Mouse (Mus musculus): ENCODE measurements around the gene Hemgn. TPM values are rescaled to one million over a fixed set of nuclear protein-coding genes. Genes with fewer than 3 reads are reported as not detected.

The Hemgn gene
- total RNA-seq (2012; rRNA removed): 7.4 and 11.8 TPM in 2 replicates
- polyA plus RNA-seq (2012; ENCODE audit: insufficient read depth in 1 of 2, insufficient read length in 2 of 2, low read depth in 1 of 2, low replicate concordance in 2 of 2, missing spikeins in 1 of 2): 10 to 100 TPM in 1 of 2 experiments, not detected in 1; 19.9 TPM

DNA sequence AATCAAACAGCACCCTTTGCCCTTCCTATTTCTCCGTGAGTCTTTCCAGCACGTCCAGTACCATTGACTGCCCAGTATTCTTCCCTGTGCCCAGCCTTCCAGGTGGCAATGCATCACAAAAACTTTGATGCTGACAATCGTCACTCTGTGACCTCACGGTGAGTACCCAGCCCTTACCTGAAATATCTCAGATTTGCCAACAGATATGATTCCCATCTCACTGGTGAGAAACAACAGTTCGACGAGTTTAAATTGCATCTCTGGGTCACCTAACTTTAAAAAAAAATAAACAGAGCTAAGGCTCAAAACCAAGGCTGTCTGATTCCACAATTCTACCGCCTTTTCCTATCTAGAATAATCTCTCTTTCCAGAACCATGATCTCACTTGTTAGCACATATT is at the start of gene Hemgn:
Gene Hemgn (minus strand): TSS at position 101 of the 400 bp plus-strand sequence.
- no peak for DNase-seq (ENCODE audit: low read depth, low spot score)
- Histone ChIP-seq H3K9me3 (replicated peaks; ENCODE audit: insufficient read depth, low read length) (no peaks in the 10 kb centered on the region), H3K27me3 (ENCODE audit: control insufficient read depth in 1 of 2, insufficient read depth in 2 of 2, low read length in 2 of 2) (no peaks in the 10 kb centered on the region), H3K36me3 (ENCODE audit: control insufficient read depth in 1 of 2, insufficient read depth in 2 of 2, low read length in 2 of 2) (peaks cover 0 to 23% of the 10 kb centered on the region in 2 experiments; a peak in 2 of 4 replicates), H3K79me2 (ENCODE audit: control insufficient read depth, insufficient read depth, low read length, poor library complexity) (no peaks in the 10 kb centered on the region; the same call in 1 of the 2 replicates), H3K4me1 (ENCODE audit: control insufficient read depth in 1 of 2, insufficient read depth in 2 of 2, low read length in 2 of 2) (peaks cover 18 to 33% of the 10 kb centered on the region in 2 experiments), H3K27ac (ENCODE audit: control insufficient read depth, low read depth, low read length) (no peak within 1 kb of the TSS), H3K4me3 (ENCODE audit: control insufficient read depth in 1 of 2, insufficient read depth in 1 of 2, low read depth in 2 of 2, low read length in 2 of 2) (no peak within 1 kb of the TSS), H3K9ac (ENCODE audit: control insufficient read depth, low read depth, low read length, poor library complexity, severe bottlenecking) (no peak within 1 kb of the TSS)
- no peak for TF ChIP-seq TBP (IDR thresholded peaks at IDR 0.05; ENCODE audit: low read depth, low read length)

DNA sequence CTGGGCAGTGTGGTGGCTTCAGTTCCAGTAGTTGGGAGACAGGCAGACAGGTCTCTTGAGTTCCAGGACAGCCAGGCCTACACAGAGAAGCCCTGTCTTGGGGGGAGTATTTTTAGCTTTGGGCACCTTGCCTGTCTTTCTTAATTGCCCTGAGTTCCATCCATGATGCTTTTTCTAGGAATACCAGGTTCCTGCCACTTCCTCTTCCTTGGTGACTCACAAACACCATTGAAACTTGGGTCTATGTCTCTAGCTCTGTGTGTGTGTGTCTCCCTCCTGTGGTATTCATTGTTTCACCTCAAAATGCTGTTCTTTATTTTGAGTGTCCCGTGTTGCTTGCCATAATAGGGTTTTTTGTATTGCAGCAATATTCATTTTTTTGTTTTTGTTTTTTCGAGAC is 45.1 kb upstream of the Hemgn start:
- H3K27ac ChIP-seq (ENCODE audit: control insufficient read depth, low read depth, low read length): no peak overlapping the region
- H3K4me3 ChIP-seq (ENCODE audit: control insufficient read depth in 1 of 2, insufficient read depth in 1 of 2, low read depth in 2 of 2, low read length in 2 of 2): no peak overlapping the region
- no peak overlapping the region for H3K9ac ChIP-seq (ENCODE audit: control insufficient read depth, low read depth, low read length, poor library complexity, severe bottlenecking)
- peaks cover 83% of the 10 kb centered on the region for H3K79me2 ChIP-seq (ENCODE audit: control insufficient read depth, insufficient read depth, low read length, poor library complexity)
- no peaks in the 10 kb centered on the region for H3K9me3 ChIP-seq (replicated peaks; ENCODE audit: insufficient read depth, low read length)
- peaks cover 19 to 24% of the 10 kb centered on the region in 2 experiments for H3K4me1 ChIP-seq (ENCODE audit: control insufficient read depth in 1 of 2, insufficient read depth in 2 of 2, low read length in 2 of 2)
- TF ChIP-seq ZNF384 (IDR thresholded peaks at IDR 0.05; ENCODE audit: low read depth, low read length) (no peak), MXI1 (IDR thresholded peaks at IDR 0.05; ENCODE audit: low read depth, low read length) (no peak), RCOR1 (IDR thresholded peaks at IDR 0.05; ENCODE audit: low read depth, low read length) (no peak), CTCF (IDR thresholded peaks at IDR 0.05 in 2 of 3, conservative IDR thresholded peaks at IDR 0.05 in 1 of 3; ENCODE audit: control insufficient read depth in 1 of 3, insufficient read depth in 1 of 3, low read depth in 2 of 3, low read length in 3 of 3, poor library complexity in 1 of 3, severe bottlenecking in 1 of 3) (no peak), KAT2A (conservative IDR thresholded peaks at IDR 0.05; ENCODE audit: low read depth, low read length) (no peak), SMC3 (IDR thresholded peaks at IDR 0.05; ENCODE audit: low read depth, low read length) (no peak)
- no peaks in the 10 kb centered on the region for H3K27me3 ChIP-seq (ENCODE audit: control insufficient read depth in 1 of 2, insufficient read depth in 2 of 2, low read length in 2 of 2)
- peaks cover 40% of the 10 kb centered on the region in 2 experiments for H3K36me3 ChIP-seq (ENCODE audit: control insufficient read depth in 1 of 2, insufficient read depth in 2 of 2, low read length in 2 of 2)
- DNase-seq (ENCODE audit: low read depth, low spot score): no peak

DNA sequence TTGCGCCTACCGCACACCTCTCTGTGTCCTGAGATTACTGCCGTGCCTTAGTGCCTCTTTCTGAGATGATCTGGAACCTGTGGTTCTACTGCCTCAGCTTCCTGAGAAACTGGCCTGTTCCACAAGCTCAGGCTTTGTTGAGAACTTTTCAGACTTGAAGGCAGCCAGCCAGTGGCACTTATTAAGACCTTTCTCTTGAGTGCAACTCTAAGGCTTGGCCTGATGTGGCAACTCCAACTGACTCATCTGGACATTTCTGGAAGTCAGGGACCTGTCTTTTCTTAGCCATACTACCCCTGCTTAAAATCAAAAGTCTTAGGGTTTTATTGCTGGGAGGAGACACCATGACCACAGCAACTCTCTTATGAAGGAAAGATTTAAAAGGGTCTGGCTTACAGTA is 43.9 kb upstream of the Hemgn start:
- H3K27ac ChIP-seq (ENCODE audit: control insufficient read depth, low read depth, low read length): no peak overlapping the region
- no peak for DNase-seq (ENCODE audit: low read depth, low spot score)
- peaks cover 30 to 45% of the 10 kb centered on the region in 2 experiments for H3K36me3 ChIP-seq (ENCODE audit: control insufficient read depth in 1 of 2, insufficient read depth in 2 of 2, low read length in 2 of 2)

More for the DNA sequence above, 43.9 kb upstream of the Hemgn start:
- no peaks in the 10 kb centered on the region for H3K9me3 ChIP-seq (replicated peaks; ENCODE audit: insufficient read depth, low read length)
- H3K4me3 ChIP-seq (ENCODE audit: control insufficient read depth in 1 of 2, insufficient read depth in 1 of 2, low read depth in 2 of 2, low read length in 2 of 2): no peak overlapping the region
- H3K79me2 ChIP-seq (ENCODE audit: control insufficient read depth, insufficient read depth, low read length, poor library complexity): peaks cover 90% of the 10 kb centered on the region
- H3K9ac ChIP-seq (ENCODE audit: control insufficient read depth, low read depth, low read length, poor library complexity, severe bottlenecking): no peak overlapping the region
- TF ChIP-seq MYB (IDR thresholded peaks at IDR 0.05; ENCODE audit: low read depth, low read length): no peak
- TF ChIP-seq ETS1 (IDR thresholded peaks at IDR 0.05; ENCODE audit: low read depth, low read length): no peak
- TF ChIP-seq RCOR1 (IDR thresholded peaks at IDR 0.05; ENCODE audit: low read depth, low read length): no peak
- TF ChIP-seq POLR2A (IDR thresholded peaks at IDR 0.05; ENCODE audit: control insufficient read depth in 1 of 2, insufficient read depth in 1 of 2, low read depth in 1 of 2, low read length in 2 of 2, poor library complexity in 1 of 2): no peak
- TF ChIP-seq MEF2A (IDR thresholded peaks at IDR 0.05; ENCODE audit: extremely low read depth, insufficient replicate concordance, low read depth, low read length, poor library complexity, severe bottlenecking): no peak
- TF ChIP-seq USF2 (IDR thresholded peaks at IDR 0.05; ENCODE audit: borderline replicate concordance in 1 of 2, insufficient read depth in 1 of 2, low read depth in 1 of 2, low read length in 2 of 2): no peak
- TF ChIP-seq CHD2 (IDR thresholded peaks at IDR 0.05; ENCODE audit: low read length): no peak
- TF ChIP-seq ZNF384 (IDR thresholded peaks at IDR 0.05; ENCODE audit: low read depth, low read length): no peak
- TF ChIP-seq ZMIZ1 (IDR thresholded peaks at IDR 0.05; ENCODE audit: low read depth, low read length): no peak
- TF ChIP-seq TBP (IDR thresholded peaks at IDR 0.05; ENCODE audit: low read depth, low read length): no peak
- TF ChIP-seq MXI1 (IDR thresholded peaks at IDR 0.05; ENCODE audit: low read depth, low read length): no peak; the same call in 1 of the 2 replicates
- TF ChIP-seq GABPA (IDR thresholded peaks at IDR 0.05; ENCODE audit: low read depth, low read length): no peak
- TF ChIP-seq NELFE (IDR thresholded peaks at IDR 0.05; ENCODE audit: low read depth, low read length): no peak
- no peak for TF ChIP-seq UBTF (IDR thresholded peaks at IDR 0.05; ENCODE audit: borderline replicate concordance, insufficient read depth, low read depth, low read length)
- no peak for TF ChIP-seq SMC3 (IDR thresholded peaks at IDR 0.05; ENCODE audit: low read depth, low read length)
- no peak for TF ChIP-seq TAL1 (IDR thresholded peaks at IDR 0.05; ENCODE audit: low read length)
- H3K27me3 ChIP-seq (ENCODE audit: control insufficient read depth in 1 of 2, insufficient read depth in 2 of 2, low read length in 2 of 2): no peaks in the 10 kb centered on the region
- peaks cover 19 to 30% of the 10 kb centered on the region in 2 experiments for H3K4me1 ChIP-seq (ENCODE audit: control insufficient read depth in 1 of 2, insufficient read depth in 2 of 2, low read length in 2 of 2)
